Mouse (Mus musculus): ENCODE measurements around the gene Catsper1.
A peak's percentile ranks its signal among the peaks of the same experiment; 100 is the strongest.
"Not testable (repeated sequence)": the region's sequence is repeated elsewhere in the genome, so short reads cannot be mapped to it uniquely, and the experiment has no call there.

Gene Catsper1

GRCm38 (mm10) chr19:5335441-5335840, at the start of gene Catsper1:
Gene Catsper1, plus strand, starts transcription at chr19:5335741.
- no peak for DNase-seq (ENCODE audit: inconsistent ontology term)

GRCm38 (mm10) chr19:5294972-5295735, 40.4 kb upstream of the Catsper1 start, which contains the start of gene Sf3b2:
Gene Sf3b2, minus strand, starts transcription at chr19:5295455.
- DNase-seq (ENCODE audit: inconsistent ontology term), result peak; percentile 98

GRCm38 (mm10) chr19:5295736-5296075, 39.8 kb upstream of the Catsper1 start:
- no peak for DNase-seq (ENCODE audit: inconsistent ontology term)

- DNase-seq (ENCODE audit: inconsistent ontology term), result no peak
Observed at GRCm38 (mm10) chr19:5296630-5297029, 38.9 kb upstream of the Catsper1 start.

- DNase-seq (ENCODE audit: inconsistent ontology term), result peak; percentile 41
Observed at GRCm38 (mm10) chr19:5297903-5298800, 37.4 kb upstream of the Catsper1 start, which contains the start of gene Gal3st3. Gene Gal3st3, plus strand, starts transcription at chr19:5298331.

GRCm38 (mm10) chr19:5300588-5300987, 35.0 kb upstream of the Catsper1 start:
- DNase-seq (ENCODE audit: inconsistent ontology term), result no peak

GRCm38 (mm10) chr19:5302455-5302854, 33.1 kb upstream of the Catsper1 start:
- peak; percentile 54 for DNase-seq (ENCODE audit: inconsistent ontology term)

- DNase-seq (ENCODE audit: inconsistent ontology term), result no peak
Observed at GRCm38 (mm10) chr19:5306279-5306678, 29.3 kb upstream of the Catsper1 start.

- no peak for DNase-seq (ENCODE audit: inconsistent ontology term)
Observed at GRCm38 (mm10) chr19:5306968-5307734, 28.4 kb upstream of the Catsper1 start.

- peak; percentile 26 for DNase-seq (ENCODE audit: inconsistent ontology term)
Observed at GRCm38 (mm10) chr19:5309025-5309424, 26.5 kb upstream of the Catsper1 start.

- no peak for DNase-seq (ENCODE audit: inconsistent ontology term)
Observed at GRCm38 (mm10) chr19:5313189-5313588, 22.4 kb upstream of the Catsper1 start.

GRCm38 (mm10) chr19:5323801-5324200, 11.7 kb upstream of the Catsper1 start:
- DNase-seq (ENCODE audit: inconsistent ontology term), result peak; percentile 16

- no peak for DNase-seq (ENCODE audit: inconsistent ontology term)
Observed at GRCm38 (mm10) chr19:5327970-5328369, 7.6 kb upstream of the Catsper1 start.

GRCm38 (mm10) chr19:5334741-5335140, 800 bp upstream of the Catsper1 start:
- DNase-seq (ENCODE audit: inconsistent ontology term), result no peak

GRCm38 (mm10) chr19:5337975-5338374, 2.4 kb downstream of the Catsper1 start:
- peak; percentile 36 for DNase-seq (ENCODE audit: inconsistent ontology term)

- DNase-seq (ENCODE audit: inconsistent ontology term), result no peak
Observed at GRCm38 (mm10) chr19:5341360-5341759, 5.8 kb downstream of the Catsper1 start.

GRCm38 (mm10) chr19:5345297-5346131, 10.0 kb downstream of the Catsper1 start:
- DNase-seq (ENCODE audit: inconsistent ontology term), result peak; percentile 74

- no peak for DNase-seq (ENCODE audit: inconsistent ontology term)
Observed at GRCm38 (mm10) chr19:5348064-5348463, 12.5 kb downstream of the Catsper1 start.

GRCm38 (mm10) chr19:5348526-5349501, 13.3 kb downstream of the Catsper1 start:
- DNase-seq (ENCODE audit: inconsistent ontology term), result peak; percentile 52

- not testable (repeated sequence) for DNase-seq (ENCODE audit: inconsistent ontology term)
Observed at GRCm38 (mm10) chr19:5349502-5349873, 13.9 kb downstream of the Catsper1 start, which contains the start of gene Cst6. Gene Cst6, minus strand, starts transcription at chr19:5349574.

All from Muller cell, postnatal 12 days (primary cell).